Mouse (Mus musculus): Measurements from ENCODE around the gene Itpk1.

The Itpk1 gene

DNA sequence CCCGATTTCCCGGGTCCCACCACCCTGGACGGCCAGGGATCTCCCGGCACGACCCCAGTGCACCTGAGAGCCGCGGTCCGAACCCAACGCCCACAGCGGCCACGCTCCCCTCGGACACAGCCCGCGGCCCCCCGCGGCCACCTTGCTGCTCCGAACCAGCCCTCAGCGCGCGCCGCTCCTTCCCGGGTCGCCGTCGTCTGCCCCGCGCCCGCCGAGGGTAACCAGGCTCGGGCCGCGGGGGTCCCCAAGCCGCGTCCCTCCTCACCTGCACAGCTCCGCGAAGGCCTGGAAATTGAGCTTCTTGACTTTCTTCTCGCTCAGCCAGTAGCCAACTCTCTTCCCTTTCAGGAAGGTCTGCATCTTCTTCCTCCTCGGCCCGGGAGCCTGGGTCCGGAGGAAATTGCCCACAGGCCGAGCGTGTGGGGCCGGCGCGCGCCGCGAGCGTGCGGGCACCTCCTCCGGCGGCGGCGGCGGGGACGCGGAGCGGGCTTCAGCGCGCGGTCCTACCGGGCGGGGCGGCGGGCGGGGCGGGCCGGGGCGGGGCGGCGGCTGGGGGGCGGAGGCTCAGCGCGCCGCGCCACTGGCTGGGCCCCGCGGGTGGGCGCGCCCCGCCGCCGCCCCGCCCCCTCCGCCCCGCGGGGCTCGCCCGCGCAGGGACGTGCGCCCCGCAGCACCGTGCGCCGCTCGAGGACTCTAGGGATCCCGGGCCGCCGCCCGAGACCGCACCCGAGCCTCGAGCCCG lies at the start of gene Itpk1:
Gene Itpk1 (minus strand): TSS at position 474 of the 742 bp plus-strand sequence.
- DNase-seq: peak; percentile 72

DNA sequence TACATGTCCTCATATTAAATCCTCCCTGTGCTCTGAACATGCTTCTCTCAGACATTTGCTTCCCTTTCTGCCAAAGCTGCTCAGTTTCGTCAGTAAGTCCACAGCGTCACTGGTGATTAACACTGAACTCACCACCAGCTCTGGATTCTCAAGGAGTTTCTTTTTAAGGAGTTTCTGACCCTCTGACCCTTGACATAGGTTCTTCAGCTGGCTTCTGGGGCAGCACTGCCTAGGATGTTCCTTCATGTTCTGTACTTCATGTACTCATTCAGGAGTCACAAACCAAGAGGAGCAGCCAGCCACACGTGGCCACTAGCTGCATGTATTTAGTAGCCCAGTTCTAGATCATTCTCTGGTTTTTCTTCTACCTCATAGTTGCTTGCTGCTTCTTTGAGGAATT lies 43.5 kb upstream of the Itpk1 start:
- no peak for DNase-seq

GRCm38 (mm10) chr12:102744839-102745238 lies 40.1 kb upstream of the Itpk1 start:
- peak; percentile 28 for DNase-seq

- peak; percentile 91 for DNase-seq
These were observed 39.2 kb upstream of the Itpk1 start, which contains the start of the genes Moap1 and Tmem251 for GRCm38 (mm10) chr12:102743589-102744574. TSS of gene Moap1 (minus strand) at chr12:102743661. TSS of gene Tmem251 (plus strand) at chr12:102743762.

DNA sequence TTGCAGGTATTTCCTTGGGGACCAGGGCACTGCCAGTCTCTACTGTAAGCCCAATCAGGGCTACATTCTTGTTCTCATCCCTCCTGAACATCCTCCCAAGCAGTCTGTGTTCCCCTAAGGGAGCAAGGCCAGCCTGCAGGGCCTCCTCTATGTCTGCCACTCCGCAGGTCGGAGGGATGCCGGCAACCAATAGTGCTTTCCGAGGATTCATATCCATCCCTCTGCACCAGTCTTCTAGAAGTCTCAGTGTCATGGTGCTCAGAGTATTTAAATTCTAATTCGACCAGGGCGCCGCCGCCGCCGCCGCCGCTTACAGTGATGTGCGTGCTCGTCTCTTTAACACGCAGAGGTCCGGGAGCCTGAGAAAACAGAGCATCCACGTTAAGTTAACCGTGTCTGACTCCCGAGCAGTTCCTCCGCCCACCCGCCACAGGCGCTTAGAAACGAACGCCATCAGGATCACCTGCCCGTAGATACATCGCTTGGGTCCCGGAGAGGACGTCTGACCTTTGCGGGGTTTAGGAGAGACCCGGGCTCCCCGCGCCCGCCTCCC lies 38.4 kb upstream of the Itpk1 start:
- no peak for DNase-seq

DNA sequence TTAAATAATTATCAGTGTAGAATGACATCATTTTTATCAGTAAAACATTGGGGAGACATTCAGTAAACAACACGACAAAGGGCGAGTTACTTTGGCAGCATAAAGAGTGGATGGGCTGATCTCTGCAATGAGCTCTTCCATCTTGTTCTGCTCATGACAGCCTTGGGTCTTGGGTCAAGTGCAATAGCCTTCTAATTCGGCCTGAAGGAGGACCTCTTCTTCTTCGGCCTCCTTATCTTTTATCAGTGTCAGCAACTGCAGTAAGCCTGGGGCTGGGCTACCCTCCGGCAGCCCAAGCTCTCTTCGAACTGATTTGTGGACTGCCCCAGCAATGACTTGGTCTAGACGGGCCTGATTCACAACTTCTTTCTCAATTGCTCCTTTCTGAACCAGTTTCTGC lies 37.3 kb upstream of the Itpk1 start:
- DNase-seq: no peak

GRCm38 (mm10) chr12:102740285-102740684 lies 35.6 kb upstream of the Itpk1 start:
- peak; percentile 65 for DNase-seq

DNA sequence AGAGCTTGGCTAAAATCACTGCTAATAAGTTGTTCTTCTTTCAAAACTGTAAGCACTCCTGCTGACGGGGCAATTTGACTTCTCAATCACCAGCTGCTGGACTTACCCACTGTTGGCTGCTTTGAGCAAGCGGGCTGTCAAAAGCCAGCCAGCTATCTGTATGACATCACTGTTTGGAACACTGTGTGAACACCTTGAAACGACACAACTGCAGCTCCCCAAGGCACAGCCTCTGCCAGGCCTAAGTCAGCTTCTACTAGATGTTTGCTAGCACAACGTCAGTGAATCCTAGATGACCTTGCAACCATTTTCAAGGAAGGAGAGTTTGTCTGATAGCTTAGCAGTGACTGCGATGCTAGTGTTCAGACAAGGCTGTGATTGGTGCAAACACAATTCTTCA lies 34.4 kb upstream of the Itpk1 start:
- no peak for DNase-seq

DNA sequence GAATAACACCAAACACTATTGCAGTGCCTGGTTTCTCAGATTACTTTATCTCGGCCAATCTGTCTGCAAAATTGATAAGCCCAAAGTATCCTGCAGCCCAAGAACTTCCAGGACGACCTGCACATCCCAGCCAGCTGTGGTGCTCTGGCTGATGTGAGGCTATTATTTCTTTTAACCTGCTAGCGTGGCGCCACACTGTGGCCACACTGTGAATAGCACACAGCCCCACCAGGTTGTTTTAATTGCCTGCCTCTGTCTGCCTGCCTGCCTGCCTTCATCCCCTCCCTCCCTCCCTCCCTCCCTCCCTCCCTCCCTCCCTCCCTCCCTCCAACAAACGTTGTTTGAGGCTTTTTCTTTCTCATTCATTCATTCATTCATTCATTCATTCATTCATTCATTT lies 28.7 kb upstream of the Itpk1 start:
- DNase-seq: peak; percentile 74

- no peak for DNase-seq
These were observed 26.3 kb upstream of the Itpk1 start for GRCm38 (mm10) chr12:102730798-102731619.

DNA sequence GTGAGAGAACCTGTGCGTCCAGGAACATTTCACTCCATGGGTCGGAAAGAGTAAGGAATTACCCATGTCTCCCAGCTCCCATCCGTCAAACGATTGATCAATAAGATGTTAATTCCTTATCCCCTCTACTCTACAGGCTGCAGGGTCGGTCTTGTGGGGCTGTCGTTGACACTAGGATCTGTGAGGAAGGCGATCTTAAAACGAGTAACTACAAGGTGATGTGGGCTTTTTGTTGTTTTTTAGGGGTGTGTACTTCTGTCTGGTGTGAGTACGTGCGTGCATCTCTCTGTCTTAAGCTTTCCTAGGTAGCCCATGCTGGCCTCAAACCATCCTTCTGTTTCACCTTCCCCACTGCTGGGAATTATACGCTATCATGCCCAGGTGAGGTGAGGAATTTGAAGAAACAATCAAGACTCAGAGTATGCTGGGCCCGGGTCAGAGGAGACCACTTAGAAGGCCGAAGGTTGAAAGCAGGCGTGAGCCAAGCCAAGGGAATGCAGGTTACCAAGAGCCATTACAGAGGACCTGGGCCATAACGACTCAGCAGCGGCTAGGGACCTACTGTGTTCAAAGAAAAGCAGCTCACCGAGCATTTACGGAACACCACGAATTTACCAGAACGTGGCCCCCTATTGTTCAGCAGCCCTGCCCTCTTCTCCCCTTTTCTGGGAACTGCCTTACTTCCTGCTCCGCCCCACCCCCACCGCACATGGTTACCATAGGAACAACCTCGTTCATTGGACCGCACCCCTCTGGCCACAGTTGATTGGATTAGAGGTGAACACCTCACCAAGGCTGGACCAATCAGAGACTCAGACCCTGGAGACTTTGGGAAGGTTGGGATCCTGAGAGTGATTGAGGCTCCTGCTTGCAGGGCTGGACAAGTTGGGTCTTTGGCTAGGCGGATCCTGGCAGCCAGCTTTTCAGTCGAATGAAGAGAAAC lies 25.4 kb upstream of the Itpk1 start:
- DNase-seq: peak; percentile 76

- DNase-seq: no peak
These were observed 21.0 kb upstream of the Itpk1 start for GRCm38 (mm10) chr12:102725761-102726175.

GRCm38 (mm10) chr12:102725146-102725545 lies 20.4 kb upstream of the Itpk1 start:
- DNase-seq: no peak

DNA sequence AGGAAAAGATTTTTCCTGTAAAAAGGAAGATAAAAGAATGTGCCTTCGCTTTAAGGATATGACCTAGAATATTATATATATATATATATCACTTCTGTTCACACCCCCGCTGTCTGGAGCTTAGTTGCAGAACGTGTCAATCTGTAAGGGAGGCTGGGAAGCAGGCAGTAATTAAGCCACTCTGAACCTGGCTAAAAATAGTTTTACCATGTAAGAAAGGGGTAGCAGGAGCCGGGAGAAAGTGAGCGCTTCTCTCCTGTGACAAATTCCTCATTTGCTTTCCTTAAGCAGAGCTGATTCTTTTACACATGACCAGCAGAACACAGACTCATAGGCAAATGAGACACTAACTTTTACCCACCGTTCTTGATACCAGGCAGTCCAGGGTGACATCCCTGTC lies 19.1 kb upstream of the Itpk1 start:
- no peak for DNase-seq

GRCm38 (mm10) chr12:102722966-102723365 lies 18.2 kb upstream of the Itpk1 start:
- DNase-seq: no peak

DNA sequence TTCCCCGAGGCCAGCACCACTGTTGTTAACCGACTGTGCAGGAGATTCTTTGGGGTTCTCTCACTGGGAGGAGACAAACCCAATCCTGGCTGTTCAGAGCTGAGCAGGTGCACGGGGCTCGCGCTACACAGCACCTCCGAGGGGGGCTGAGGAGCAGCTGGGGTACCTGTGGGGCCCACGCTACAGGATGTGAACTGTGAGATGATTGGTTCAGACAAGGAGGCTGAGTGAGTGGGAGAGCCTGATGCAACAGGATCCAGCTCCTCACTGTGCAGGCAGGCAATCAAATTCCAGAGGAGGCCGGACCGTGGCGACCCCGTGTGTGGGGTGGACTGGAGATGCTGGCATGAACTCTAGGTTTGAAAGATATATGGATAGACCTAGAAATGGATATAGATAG lies 17.7 kb upstream of the Itpk1 start:
- peak; percentile 81 for DNase-seq

DNA sequence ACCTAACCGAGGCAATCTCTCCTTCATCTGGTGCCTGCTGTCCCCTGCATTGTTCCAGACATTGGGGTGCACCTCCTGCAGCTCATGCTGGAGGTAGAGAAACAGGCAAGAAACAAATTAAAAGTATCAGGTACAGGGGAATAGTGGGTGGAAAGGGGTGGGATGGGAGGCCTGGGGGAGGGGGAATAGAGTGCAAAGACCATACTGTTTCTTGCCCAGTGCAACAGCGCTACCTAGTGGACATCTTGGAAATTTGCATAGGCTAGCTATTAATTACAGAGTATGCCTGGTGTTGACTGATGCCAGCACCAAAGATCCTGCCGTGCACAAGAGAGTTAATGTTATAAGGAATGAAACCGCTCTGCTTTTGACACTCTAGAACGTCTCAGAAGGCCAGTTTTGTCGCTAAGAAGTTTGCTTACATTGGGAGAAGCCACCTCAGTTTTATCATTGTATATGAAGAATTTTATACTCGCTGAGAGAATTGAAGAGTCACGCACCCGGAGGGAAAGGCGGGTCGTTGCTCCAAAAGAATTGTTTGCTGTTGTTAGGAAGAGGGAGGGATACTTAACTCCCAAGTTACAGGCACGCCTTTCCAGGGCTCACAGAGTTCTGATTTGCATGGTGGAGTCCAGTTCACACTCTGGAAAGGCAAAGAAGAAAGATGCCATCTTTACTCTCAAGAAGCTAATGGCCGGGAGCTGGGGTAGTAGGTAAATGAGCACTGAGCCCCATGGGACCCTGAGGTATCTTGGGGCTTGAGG lies 15.0 kb upstream of the Itpk1 start:
- DNase-seq: peak; percentile 58

- no peak for DNase-seq
These were observed 10.1 kb upstream of the Itpk1 start for GRCm38 (mm10) chr12:102714654-102715395.

GRCm38 (mm10) chr12:102714116-102714515 lies 9.4 kb upstream of the Itpk1 start:
- no peak for DNase-seq
